Mouse (Mus musculus): ENCODE measurements around the gene Ksr2.

DNA sequence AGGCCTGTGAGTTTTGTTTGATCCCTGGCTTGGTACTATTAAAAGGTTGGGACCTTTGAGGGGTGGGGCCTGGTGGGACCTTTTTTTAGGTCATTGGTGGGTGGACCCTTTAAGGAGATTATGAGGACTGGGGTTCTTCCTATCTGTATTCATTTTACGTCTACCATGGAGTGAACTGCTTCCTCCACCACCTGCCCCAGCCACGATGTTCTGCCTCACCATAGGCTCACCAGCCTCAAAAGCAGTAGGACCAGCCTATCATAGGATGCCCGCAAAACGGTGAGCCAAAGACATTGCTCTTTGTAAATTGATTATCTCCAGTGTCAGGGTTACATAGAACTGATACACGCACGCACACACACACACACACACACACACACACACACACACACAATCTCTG lies 16.4 kb upstream of the Ksr2 start:
- TF ChIP-seq GATA1 (IDR thresholded peaks at IDR 0.05; ENCODE audit: low read length), result no peak
- TF ChIP-seq TAL1 (IDR thresholded peaks at IDR 0.05; ENCODE audit: low read length), result no peak

Measured in erythroblast, embryonic 14.5 days (primary cell).